Mouse (Mus musculus) erythroblast, embryonic 14.5 days (primary cell): ENCODE measurements around the gene Sgsh. TPM values are rescaled to one million over a fixed set of nuclear protein-coding genes. Genes with fewer than 3 reads are reported as not detected.

Source experiments
- H3K27me3 ChIP-seq: 2 replicates; pipeline ENCODE4 v1.6.1; 2012; ENCODE audit warnings: inconsistent platforms; ENCODE audit not compliant: control insufficient read depth
- H3K36me3 ChIP-seq: 2 replicates; pipeline ENCODE4 v1.6.1; 2012; ENCODE audit warnings: mild to moderate bottlenecking, inconsistent platforms; ENCODE audit not compliant: control insufficient read depth
- H3K4me1 ChIP-seq: 2 replicates; pipeline ENCODE4 v1.6.1; 2012; ENCODE audit warnings: inconsistent platforms; ENCODE audit not compliant: control insufficient read depth
- H3K4me3 ChIP-seq: replicated peaks from 2 replicates; pipeline ENCODE3; 2012; ENCODE audit warnings: moderate library complexity, mild to moderate bottlenecking, inconsistent platforms
- H3K9me3 ChIP-seq: 2 replicates; pipeline ENCODE4 v1.6.1; 2012; ENCODE audit warnings: low read length, inconsistent platforms, mixed read lengths; ENCODE audit not compliant: control insufficient read depth
- GATA1 ChIP-seq: IDR thresholded peaks from 2 replicates; pipeline ENCODE4 v1.6.1; 2012; ENCODE audit warnings: low read length, inconsistent platforms, mixed read lengths
- TAL1 ChIP-seq: IDR thresholded peaks from 3 replicates; pipeline ENCODE4 v1.6.1; 2012; ENCODE audit warnings: low read length, inconsistent platforms, mixed read lengths
- polyA plus RNA-seq: library from polyadenylated mRNA; stranded (reverse); fragments of >175 nt; gene quantifications from 2 replicates; pipeline ENCODE4 v1.2.3, GENCODE M21; 2012

Gene Sgsh
- 0.02 and 0.15 TPM in 2 replicates for polyA plus RNA-seq

- peaks cover 6% of the 10 kb centered on the region for H3K27me3 ChIP-seq
- peak within 1 kb of the TSS; percentile 74 for H3K4me3 ChIP-seq
- H3K36me3 ChIP-seq: no peaks in the 10 kb centered on the region; the same call in 1 of the 2 replicates
- H3K4me1 ChIP-seq: peaks cover 28% of the 10 kb centered on the region
- TF ChIP-seq TAL1: no peak
- TF ChIP-seq GATA1: no peak
- H3K9me3 ChIP-seq: no peaks in the 10 kb centered on the region
Measured at GRCm38 (mm10) chr11:119355443-119356385, at the start of gene Sgsh, which contains the start of gene Slc26a11. Gene Sgsh (minus strand): TSS chr11:119355536. Gene Slc26a11 (plus strand): TSS chr11:119355557.

GRCm38 (mm10) chr11:119404627-119405026 lies 49.3 kb upstream of the Sgsh start:
- H3K36me3 ChIP-seq: peaks cover 15% of the 10 kb centered on the region
- no peaks in the 10 kb centered on the region; the same call in 1 of the 2 replicates for H3K4me1 ChIP-seq
- TF ChIP-seq GATA1: no peak
- no peak for TF ChIP-seq TAL1

GRCm38 (mm10) chr11:119402501-119403160 lies 47.3 kb upstream of the Sgsh start:
- Histone ChIP-seq H3K9me3 (no peaks in the 10 kb centered on the region), H3K4me1 (no peaks in the 10 kb centered on the region), H3K36me3 (peaks cover 5% of the 10 kb centered on the region), H3K27me3 (no peaks in the 10 kb centered on the region), H3K4me3 (no peak overlapping the region)
- TF ChIP-seq GATA1 (no peak), TAL1 (no peak)

More at GRCm38 (mm10) chr11:119404627-119405026, 49.3 kb upstream of the Sgsh start:
- H3K4me3 ChIP-seq: no peak overlapping the region
- no peaks in the 10 kb centered on the region for H3K9me3 ChIP-seq
- no peaks in the 10 kb centered on the region for H3K27me3 ChIP-seq

- TF ChIP-seq TAL1 (no peak), GATA1 (no peak)
- Histone ChIP-seq H3K4me3 (no peak overlapping the region), H3K36me3 (no peaks in the 10 kb centered on the region), H3K9me3 (no peaks in the 10 kb centered on the region), H3K4me1 (peaks cover 30% of the 10 kb centered on the region), H3K27me3 (peaks cover 10% of the 10 kb centered on the region)
Measured at GRCm38 (mm10) chr11:119396461-119396860, 41.1 kb upstream of the Sgsh start.

GRCm38 (mm10) chr11:119395931-119396330 lies 40.6 kb upstream of the Sgsh start:
- H3K4me1 ChIP-seq: peaks cover 35% of the 10 kb centered on the region
- TF ChIP-seq GATA1: no peak
- TF ChIP-seq TAL1: no peak

GRCm38 (mm10) chr11:119395394-119395793 lies 40.1 kb upstream of the Sgsh start:
- H3K4me1 ChIP-seq: peaks cover 40% of the 10 kb centered on the region
- H3K27me3 ChIP-seq: peaks cover 21% of the 10 kb centered on the region
- no peaks in the 10 kb centered on the region for H3K36me3 ChIP-seq
- no peak overlapping the region for H3K4me3 ChIP-seq
- H3K9me3 ChIP-seq: no peaks in the 10 kb centered on the region
- TF ChIP-seq TAL1 (no peak), GATA1 (no peak)

More at GRCm38 (mm10) chr11:119395931-119396330, 40.6 kb upstream of the Sgsh start:
- H3K9me3 ChIP-seq: no peaks in the 10 kb centered on the region
- no peaks in the 10 kb centered on the region for H3K36me3 ChIP-seq
- peaks cover 15% of the 10 kb centered on the region for H3K27me3 ChIP-seq
- no peak overlapping the region for H3K4me3 ChIP-seq

- Histone ChIP-seq H3K4me1 (peaks cover 49% of the 10 kb centered on the region), H3K4me3 (peak overlapping the region; percentile 7), H3K9me3 (no peaks in the 10 kb centered on the region), H3K27me3 (peaks cover 33% of the 10 kb centered on the region), H3K36me3 (no peaks in the 10 kb centered on the region)
- TF ChIP-seq GATA1 (no peak), TAL1 (no peak)
Measured at GRCm38 (mm10) chr11:119394210-119394609, 38.9 kb upstream of the Sgsh start.

- Histone ChIP-seq H3K4me3 (peak overlapping the region; percentile 71), H3K9me3 (no peaks in the 10 kb centered on the region), H3K4me1 (peaks cover 49% of the 10 kb centered on the region), H3K27me3 (peaks cover 40% of the 10 kb centered on the region), H3K36me3 (no peaks in the 10 kb centered on the region)
- TF ChIP-seq GATA1 (no peak), TAL1 (no peak)
Measured at GRCm38 (mm10) chr11:119393483-119393804, 38.1 kb upstream of the Sgsh start.

- peak within 1 kb of the TSS; percentile 71 for H3K4me3 ChIP-seq
- peaks cover 49% of the 10 kb centered on the region for H3K4me1 ChIP-seq
- TF ChIP-seq TAL1: no peak
- no peak for TF ChIP-seq GATA1
Measured at GRCm38 (mm10) chr11:119392800-119393482, 37.6 kb upstream of the Sgsh start, which contains the start of gene Rnf213. Gene Rnf213 (plus strand): TSS chr11:119393100.

More at GRCm38 (mm10) chr11:119392800-119393482, 37.6 kb upstream of the Sgsh start, which contains the start of gene Rnf213:
- no peaks in the 10 kb centered on the region for H3K36me3 ChIP-seq
- H3K27me3 ChIP-seq: peaks cover 45% of the 10 kb centered on the region
- H3K9me3 ChIP-seq: no peaks in the 10 kb centered on the region
